14 mouse cellular contexts compared by ENCODE assay signal in genomic region chr19:53075896-53076237, GRCm38 (mm10). TPM values are rescaled to one million over a fixed set of nuclear protein-coding genes. Genes with fewer than 3 reads are reported as not detected.
DNase-seq lines count a peak whose midpoint lies in the region; ATAC-seq and TF ChIP-seq lines count a peak whose summit lies in the region.
"Had no signal": no experiment of that assay in that cellular context is flagged by ENCODE, and none has a peak within 500 bp of the region (broad histone marks: within the 10 kb centered on the region; RNA-seq: fewer than 3 reads in every experiment).

No protein-coding gene starts in this region.

- H3K36me3 ChIP-seq in heart, embryonic 13.5 days, result no peaks in the 10 kb centered on the region
- H3K36me3 ChIP-seq in lung, embryonic 15.5 days, result no peaks in the 10 kb centered on the region
- H3K36me3 ChIP-seq in limb, embryonic 10.5 days, result no peaks in the 10 kb centered on the region
- no peaks in the 10 kb centered on the region for H3K36me3 ChIP-seq in small intestine, adult 2 months (ENCODE audit: control insufficient read depth, insufficient read depth, low read length)
- H3K36me3 ChIP-seq: neural tube, embryonic 12.5 days had no signal

- H3K9ac ChIP-seq in heart, embryonic 13.5 days, result no peak overlapping the region
- no peak overlapping the region for H3K9ac ChIP-seq in lung, embryonic 15.5 days
- H3K9ac ChIP-seq: neural tube, embryonic 12.5 days had no signal

- no peak for DNase-seq in heart, adult 8-10 months (ENCODE audit: low spot score)
- no peak for DNase-seq in lung, adult 2 months
- DNase-seq in limb, embryonic 10.5 days (ENCODE audit: low spot score), result no peak
- no peak for DNase-seq in adrenal gland, adult 18-20 months (ENCODE audit: low spot score in 2 of 2)
- DNase-seq: midbrain, embryonic 14.5 days had no signal

- H3K9me3 ChIP-seq in heart, embryonic 13.5 days, result no peaks in the 10 kb centered on the region
- H3K9me3 ChIP-seq in lung, embryonic 15.5 days, result no peaks in the 10 kb centered on the region
- no peaks in the 10 kb centered on the region for H3K9me3 ChIP-seq in limb, embryonic 10.5 days (replicated peaks)
- H3K9me3 ChIP-seq: neural tube, embryonic 12.5 days had no signal

- TF ChIP-seq CTCF in lung, adult 2 months (IDR thresholded peaks at IDR 0.05; ENCODE audit: insufficient read depth, low read length), result no peak
- no peak for TF ChIP-seq CTCF in small intestine, adult 2 months (IDR thresholded peaks at IDR 0.05; ENCODE audit: extremely low read depth, insufficient read length, insufficient replicate concordance, low read depth, low read length)

- H3K4me1 ChIP-seq in heart, embryonic 13.5 days, result peaks cover 46% of the 10 kb centered on the region
- H3K4me1 ChIP-seq in lung, embryonic 15.5 days, result peaks cover 70% of the 10 kb centered on the region
- H3K4me1 ChIP-seq in lung, adult 2 months (ENCODE audit: control insufficient read depth, insufficient read depth, low read length), result no peaks in the 10 kb centered on the region; the same call in 1 of the 2 replicates
- peaks cover 47% of the 10 kb centered on the region for H3K4me1 ChIP-seq in limb, embryonic 10.5 days
- peaks cover 39% of the 10 kb centered on the region for H3K4me1 ChIP-seq in small intestine, adult 2 months (ENCODE audit: control insufficient read depth, insufficient read depth, insufficient read length, low read length)
- H3K4me1 ChIP-seq: neural tube, embryonic 12.5 days had no signal

- no peak overlapping the region for H3K4me2 ChIP-seq in heart, embryonic 13.5 days
- peak overlapping the region; percentile 23 for H3K4me2 ChIP-seq in lung, embryonic 15.5 days
- H3K4me2 ChIP-seq: neural tube, embryonic 12.5 days had no signal

- H3K27me3 ChIP-seq in heart, embryonic 13.5 days (replicated peaks), result no peaks in the 10 kb centered on the region
- no peaks in the 10 kb centered on the region for H3K27me3 ChIP-seq in lung, embryonic 15.5 days
- H3K27me3 ChIP-seq in limb, embryonic 10.5 days (ENCODE audit: low read depth, poor library complexity, severe bottlenecking), result no peaks in the 10 kb centered on the region
- H3K27me3 ChIP-seq in small intestine, adult 2 months (ENCODE audit: control insufficient read depth, insufficient read depth, low read length), result no peaks in the 10 kb centered on the region
- H3K27me3 ChIP-seq: CH12.LX; neural tube, embryonic 12.5 days had no signal

- H3K4me3 ChIP-seq in heart, embryonic 13.5 days, result no peak overlapping the region
- no peak overlapping the region for H3K4me3 ChIP-seq in lung, embryonic 15.5 days
- no peak overlapping the region for H3K4me3 ChIP-seq in lung, adult 2 months (replicated peaks; ENCODE audit: extremely low read depth, low read depth, low read length)
- H3K4me3 ChIP-seq in limb, embryonic 10.5 days, result no peak overlapping the region
- H3K4me3 ChIP-seq in small intestine, adult 2 months (ENCODE audit: low read depth, low read length), result no peak overlapping the region
- H3K4me3 ChIP-seq: erythroblast, embryonic 14.5 days; neural tube, embryonic 12.5 days had no signal

- 86% methylated on average over 11 of the region's 11 CpGs for WGBS in heart, embryonic 13.5 days
- WGBS in lung, embryonic 15.5 days, result 63% methylated on average over 11 of the region's 11 CpGs
- WGBS in lung, adult 2 months, result 47% methylated on average over 11 of the region's 11 CpGs
- WGBS in limb, embryonic 10.5 days, result 87% methylated on average over 11 of the region's 11 CpGs
- 36% methylated on average over 11 of the region's 11 CpGs for WGBS in small intestine, adult 2 months

- peak overlapping the region; percentile 42 for H3K27ac ChIP-seq in heart, embryonic 13.5 days (replicated peaks)
- H3K27ac ChIP-seq in lung, embryonic 15.5 days, result peak overlapping the region; percentile 88
- peak overlapping the region; percentile 56; the same call in 1 of the 2 replicates for H3K27ac ChIP-seq in limb, embryonic 10.5 days
- H3K27ac ChIP-seq in small intestine, adult 2 months (ENCODE audit: insufficient read depth, low read depth, low read length), result peak overlapping the region; percentile 87
- H3K27ac ChIP-seq: hindbrain, postnatal 0 days; macrophage; neural tube, embryonic 12.5 days had no signal

- no peak for TF ChIP-seq POLR2A in lung, adult 2 months (IDR thresholded peaks at IDR 0.05; ENCODE audit: borderline replicate concordance, extremely low read depth, low read depth, low read length)
- TF ChIP-seq POLR2A in small intestine, adult 2 months (IDR thresholded peaks at IDR 0.05; ENCODE audit: low read depth, low read length), result no peak

- no peak for ATAC-seq in heart, embryonic 13.5 days (ENCODE audit: extremely low read depth, insufficient number of reproducible peaks, low FRiP score, low TSS enrichment)
- no peak for ATAC-seq in lung, embryonic 15.5 days (ENCODE audit: borderline replicate concordance, extremely low read depth, low FRiP score, low TSS enrichment)
- no peak for ATAC-seq in erythroid progenitor cell, adult 5-6 weeks (replicated peaks; ENCODE audit: low FRiP score, poor library complexity, severe bottlenecking)
- ATAC-seq: hindbrain, postnatal 0 days had no signal

RNA-seq across cellular contexts. Expression of gene Xpnpep1, which starts 35.9 kb away (rescaled TPM):
- polyA plus RNA-seq in heart, embryonic 13.5 days (2015; fragmentation: Nextera tagmentation; extraction: Ambion mirVana), result 142 and 151 TPM in 2 replicates
- total RNA-seq in heart, adult 8-10 months (2022), result 10 to 100 TPM; 52.4 to 81.0 (median 72.0) TPM
- 167 and 169 TPM in 2 replicates for polyA plus RNA-seq in lung, embryonic 15.5 days (2015; fragmentation: Nextera tagmentation; extraction: Ambion mirVana)
- 50.4 and 64.2 TPM in 2 replicates for polyA plus RNA-seq in lung, adult 2 months (2012; rRNA removed)
- 138 and 152 TPM in 2 replicates for polyA plus RNA-seq in limb, embryonic 10.5 days (2016; fragmentation: Nextera tagmentation; extraction: Ambion mirVana)
- 92.4 and 477 TPM in 2 replicates for polyA plus RNA-seq in small intestine, adult 2 months (2012; rRNA removed)
- 10 to 100 TPM; 57.8 to 83.8 TPM for total RNA-seq in adrenal gland, adult 18-20 months (2021)
- total RNA-seq in erythroid progenitor cell, adult 5-6 weeks (2015; ENCODE audit: low replicate concordance), result 36.4 and 45.7 TPM in 2 replicates
- 27.3 and 49.2 TPM in 2 replicates for total RNA-seq in erythroid progenitor cell, adult 5-6 weeks (2017; ENCODE audit: low replicate concordance)
